In genomic region chr9:106280808-106281544, GRCm38 (mm10) we compare ENCODE assay signal across 8 mouse cellular contexts. TPM values are rescaled to one million over a fixed set of nuclear protein-coding genes. Genes with fewer than 3 reads are reported as not detected.
A peak's percentile ranks its signal among the peaks of the same experiment; 100 is the strongest.
DNase-seq lines count a peak whose midpoint lies in the region; ATAC-seq and TF ChIP-seq lines count a peak whose summit lies in the region.

Poc1a (plus strand) TSS chr9:106281061.

- no peak within 1 kb of the TSS; the same call in 1 of the 2 replicates for H3K27ac ChIP-seq in ES-E14 (ENCODE audit: insufficient read depth, low read depth, low read length, poor library complexity, severe bottlenecking)
- peak within 1 kb of the TSS; percentile 68 for H3K27ac ChIP-seq in forebrain, embryonic 15.5 days (replicated peaks)

- intact Hi-C loops in heart, postnatal 25 days (cut with DNase I), result loop anchor here (2.0 kb wide), 1 partner anchor 32 kb away; the partner anchor contains the start of gene Alas1

- peak within 1 kb of the TSS; percentile 79 to 96 for H3K4me3 ChIP-seq in ES-E14 (ENCODE audit: insufficient read depth in 1 of 2, low read depth in 1 of 2, low read length in 2 of 2, poor library complexity in 1 of 2, severe bottlenecking in 1 of 2)
- H3K4me3 ChIP-seq in forebrain, embryonic 15.5 days, result peak within 1 kb of the TSS; percentile 54
- H3K4me3 ChIP-seq in lung, adult 2 months (replicated peaks; ENCODE audit: extremely low read depth, low read depth, low read length), result peak within 1 kb of the TSS; percentile 72

- peak; percentile 98 for ATAC-seq in forebrain, embryonic 15.5 days (replicated peaks)
- ATAC-seq in neutrophil, adult 5-6 weeks (ENCODE audit: extremely low read depth, insufficient number of reproducible peaks, low FRiP score, poor library complexity, severe bottlenecking), result peak; percentile 90

- H3K9ac ChIP-seq in ES-E14 (ENCODE audit: insufficient read depth, low read depth, low read length, poor library complexity, severe bottlenecking), result peak within 1 kb of the TSS; percentile 88
- H3K9ac ChIP-seq in forebrain, embryonic 15.5 days (replicated peaks), result peak within 1 kb of the TSS; percentile 57

- no peak for TF ChIP-seq CTCF in lung, adult 2 months (IDR thresholded peaks at IDR 0.05; ENCODE audit: insufficient read depth, low read length)

- no peaks in the 10 kb centered on the region for H3K27me3 ChIP-seq in forebrain, embryonic 15.5 days

- peaks cover 7% of the 10 kb centered on the region; the same call in 1 of the 2 replicates for H3K36me3 ChIP-seq in ES-E14 (ENCODE audit: control insufficient read depth, insufficient read depth, low read length, poor library complexity, severe bottlenecking)
- H3K36me3 ChIP-seq in forebrain, embryonic 15.5 days, result no peaks in the 10 kb centered on the region

- peak within 1 kb of the TSS; percentile 95 for H3K4me2 ChIP-seq in forebrain, embryonic 15.5 days (replicated peaks)

- WGBS in forebrain, embryonic 15.5 days, result under 1% methylated on average over 47 of the region's 47 CpGs
- WGBS in lung, adult 2 months, result under 1% methylated on average over 47 of the region's 47 CpGs

- H3K9me3 ChIP-seq in ES-E14 (ENCODE audit: control insufficient read depth, insufficient read depth, low read depth, low read length), result no peaks in the 10 kb centered on the region
- H3K9me3 ChIP-seq in forebrain, embryonic 15.5 days, result no peaks in the 10 kb centered on the region

- in situ Hi-C loops in ES-E14 (cut with MboI; ENCODE audit: low sequenced_read_pairs in 2 of 2, unreplicated experiment in 2 of 2), result no loop called here

- H3K4me1 ChIP-seq in ES-E14 (ENCODE audit: control insufficient read depth in 2 of 2, insufficient read depth in 2 of 2, low read length in 2 of 2, poor library complexity in 1 of 2), result peaks cover 2 to 3% of the 10 kb centered on the region in 2 experiments; a peak in 2 of 4 replicates
- H3K4me1 ChIP-seq in forebrain, embryonic 15.5 days, result peaks cover 15% of the 10 kb centered on the region
- H3K4me1 ChIP-seq in lung, adult 2 months (ENCODE audit: control insufficient read depth, insufficient read depth, low read length), result peaks cover 6% of the 10 kb centered on the region

- peak; percentile 90 for DNase-seq in ES-E14 (ENCODE audit: low read depth, low spot score)
- DNase-seq in cerebellum, adult 11-12 months, result peak; percentile 93
- peak; percentile 90 for DNase-seq in heart, postnatal 25 days (ENCODE audit: low spot score)
- peak; percentile 85 to 97 for DNase-seq in layer of hippocampus, adult 18-20 months (ENCODE audit: low spot score in 2 of 2)
- peak; percentile 96 for DNase-seq in lung, adult 2 months
- DNase-seq in thymus, adult 18-20 months, result peak; percentile 83 to 90

- TF ChIP-seq POLR2A in lung, adult 2 months (IDR thresholded peaks at IDR 0.05; ENCODE audit: borderline replicate concordance, extremely low read depth, low read depth, low read length), result 0 out of 2 replicates have a peak, but pooled peaks have one; percentile 22

TF ChIP-seq in ES-E14, 5 proteins besides CTCF, POLR2A, EP300 and RAD21:
- TF ChIP-seq ZNF384 (IDR thresholded peaks at IDR 0.05; ENCODE audit: low read depth, low read length) (no peak), HCFC1 (IDR thresholded peaks at IDR 0.05; ENCODE audit: borderline replicate concordance, insufficient read depth, low read length) (peak; percentile 92), MAFK (IDR thresholded peaks at IDR 0.05; ENCODE audit: insufficient read depth, low read depth, low read length) (0 out of 2 replicates have a peak, but pooled peaks have one; percentile 14), ZC3H11A (IDR thresholded peaks at IDR 0.05; ENCODE audit: borderline replicate concordance, low read depth, low read length) (no peak)

RNA-seq across cellular contexts. Expression of gene Poc1a, which starts in this region (rescaled TPM):
- total RNA-seq in ES-E14 (2012; rRNA removed), result 19.3 and 21.2 TPM in 2 replicates
- 13.1 and 13.4 TPM in 2 replicates for polyA plus RNA-seq in forebrain, embryonic 15.5 days (2015; fragmentation: Nextera tagmentation; extraction: Ambion mirVana)
- 1 to 10 TPM; 3.3 to 3.4 TPM for total RNA-seq in heart, postnatal 25 days (2021)
- 10 to 100 TPM; 12.5 to 15.4 TPM for total RNA-seq in layer of hippocampus, adult 18-20 months (2021)
- polyA plus RNA-seq in lung, adult 2 months (2012; rRNA removed), result 5.7 and 7.9 TPM in 2 replicates
- total RNA-seq in neutrophil, adult 5-6 weeks (2017), result 0.98 and 1.4 TPM in 2 replicates
